Mouse (Mus musculus) cerebellum, adult 2 months (tissue): ENCODE data around the gene Ptpn3. TPM values are rescaled to one million over a fixed set of nuclear protein-coding genes. Genes with fewer than 3 reads are reported as not detected.

Source experiments
- DNase-seq, 2 experiments: peaks; one replicate each; pipeline ENCODE4 v3.0.0; 2021
- H3K27ac ChIP-seq: fragments of 200-500 bp; 2 replicates; pipeline ENCODE4 v1.5.1; 2012; ENCODE audit warnings: low read length, control low read depth, inconsistent platforms; ENCODE audit not compliant: insufficient read depth
- H3K27me3 ChIP-seq: fragments of 200-500 bp; 2 replicates; pipeline ENCODE4 v1.6.1; 2012; ENCODE audit warnings: inconsistent platforms, mild to moderate bottlenecking, low read length, moderate library complexity; ENCODE audit not compliant: control insufficient read depth, insufficient read depth
- H3K4me1 ChIP-seq: fragments of 200-500 bp; 2 replicates; pipeline ENCODE4 v1.6.1; 2011; ENCODE audit warnings: low read length; ENCODE audit not compliant: control insufficient read depth, insufficient read depth
- H3K4me3 ChIP-seq: fragments of 200-500 bp; replicated peaks from 2 replicates; pipeline ENCODE3; 2011; ENCODE audit warnings: mild to moderate bottlenecking, low read depth, low read length, control low read depth; ENCODE audit not compliant: insufficient read depth
- CTCF ChIP-seq: fragments of 200-500 bp; IDR thresholded peaks from 2 replicates; pipeline ENCODE4 v1.5.1; 2011; ENCODE audit warnings: low read depth, mild to moderate bottlenecking, control low read depth, low read length, moderate library complexity, borderline replicate concordance; ENCODE audit not compliant: insufficient read depth
- POLR2A ChIP-seq: fragments of 200-500 bp; IDR thresholded peaks from 2 replicates; pipeline ENCODE4 v1.6.1; 2011; ENCODE audit warnings: low read length, control low read depth, borderline replicate concordance; ENCODE audit not compliant: insufficient read depth
- WGBS: fragments of 180-500 bp; shearing (Covaris S2); methylation state at CpG from one replicate; pipeline ENCODE4 v1.1.7; 2018; 5-methylcytosine and 5-hydroxymethylcytosine counted together
- polyA plus RNA-seq: library from polyadenylated mRNA; depleted of rRNA; stranded (reverse); fragments of >200 nt; gene quantifications from 2 replicates; pipeline ENCODE4 v1.2.3, GENCODE M21; 2012; rRNA removed

Gene Ptpn3
- 13.5 and 14.6 TPM in 2 replicates for polyA plus RNA-seq

- Histone ChIP-seq H3K4me1 (peaks cover 3% of the 10 kb centered on the region; the same call in 1 of the 2 replicates), H3K27ac (peak within 1 kb of the TSS; percentile 49; the same call in 1 of the 2 replicates), H3K4me3 (peak within 1 kb of the TSS; percentile 98), H3K27me3 (no peaks in the 10 kb centered on the region)
- peak; percentile 45; the same call in 1 of the 2 replicates for TF ChIP-seq POLR2A
- no peak for TF ChIP-seq CTCF
- DNase-seq, result peak; percentile 87 to 88
- WGBS, result under 1% methylated on average over 42 of the region's 42 CpGs
Measured at GRCm38 (mm10) chr4:57301410-57302313, at the start of gene Ptpn3. Gene Ptpn3, minus strand, starts transcription at chr4:57301837.

DNA sequence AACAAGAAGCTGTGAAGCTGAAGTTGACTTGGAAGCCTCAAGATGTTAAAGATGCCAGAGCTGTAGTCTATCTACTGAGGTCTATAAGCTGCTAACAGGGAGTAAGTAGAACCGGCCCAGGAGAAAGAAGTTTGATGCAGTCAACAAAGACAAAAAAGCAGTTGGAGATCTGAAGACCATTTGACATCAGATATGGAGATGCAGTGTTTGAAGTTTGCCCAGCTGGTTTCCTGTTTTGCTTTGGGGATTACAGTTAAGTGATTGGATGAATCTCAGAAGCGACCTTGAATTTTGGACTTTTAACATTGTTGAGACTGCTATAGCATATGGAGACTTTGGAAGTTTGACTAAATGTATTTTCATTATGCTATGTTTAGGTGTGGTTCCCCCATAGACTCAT is 48.9 kb upstream of the Ptpn3 start:
- WGBS, result 97% methylated on average over 2 of the region's 2 CpGs
- Histone ChIP-seq H3K4me3 (no peak overlapping the region), H3K27me3 (no peaks in the 10 kb centered on the region), H3K27ac (no peak overlapping the region), H3K4me1 (no peaks in the 10 kb centered on the region)
- no peak for TF ChIP-seq POLR2A
- no peak for TF ChIP-seq CTCF
- DNase-seq, result no peak

- H3K27me3 ChIP-seq, result no peaks in the 10 kb centered on the region
- H3K27ac ChIP-seq, result no peak overlapping the region
- no peak for DNase-seq
- no peak overlapping the region for H3K4me3 ChIP-seq
- TF ChIP-seq POLR2A, result no peak
- no peak for TF ChIP-seq CTCF
- H3K4me1 ChIP-seq, result no peaks in the 10 kb centered on the region
- 88% methylated on average over 7 of the region's 7 CpGs for WGBS
Measured at GRCm38 (mm10) chr4:57343996-57344395, 42.4 kb upstream of the Ptpn3 start.

GRCm38 (mm10) chr4:57338923-57339322 is 37.3 kb upstream of the Ptpn3 start:
- no peak overlapping the region for H3K4me3 ChIP-seq
- H3K27ac ChIP-seq, result no peak overlapping the region
- no peaks in the 10 kb centered on the region for H3K4me1 ChIP-seq
- WGBS, result 90% methylated on average over 17 of the region's 17 CpGs
- TF ChIP-seq CTCF (no peak), POLR2A (no peak)
- H3K27me3 ChIP-seq, result no peaks in the 10 kb centered on the region
- no peak for DNase-seq

DNA sequence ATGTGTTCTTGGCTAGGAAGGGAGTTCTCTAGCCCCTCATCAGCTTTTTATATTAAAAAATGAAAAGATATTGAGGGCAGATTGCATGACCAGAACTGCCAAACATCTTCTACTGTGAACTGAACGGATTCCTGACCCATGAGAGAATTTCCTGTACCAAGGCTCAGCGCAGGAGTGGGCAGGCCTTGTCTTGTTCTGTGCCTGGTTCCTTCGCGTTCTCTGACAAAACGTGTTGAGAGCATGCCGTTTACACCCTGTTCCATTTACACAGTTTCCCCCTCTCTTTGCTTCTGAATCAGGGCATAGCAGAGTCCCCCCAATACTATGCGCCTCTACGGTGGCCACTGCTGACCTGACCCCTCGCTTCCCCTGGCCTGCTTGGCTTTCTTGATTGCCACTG is 36.4 kb upstream of the Ptpn3 start:
- WGBS, result 89% methylated on average over 9 of the region's 9 CpGs

GRCm38 (mm10) chr4:57335000-57335666 is 33.5 kb upstream of the Ptpn3 start:
- TF ChIP-seq CTCF (no peak), POLR2A (no peak)
- no peak for DNase-seq
- H3K4me1 ChIP-seq, result no peaks in the 10 kb centered on the region
- H3K4me3 ChIP-seq, result no peak overlapping the region
- WGBS, result 40% methylated on average over 9 of the region's 9 CpGs
- H3K27ac ChIP-seq, result no peak overlapping the region
- no peaks in the 10 kb centered on the region for H3K27me3 ChIP-seq

More for the DNA sequence above, 36.4 kb upstream of the Ptpn3 start:
- Histone ChIP-seq H3K27ac (no peak overlapping the region), H3K27me3 (no peaks in the 10 kb centered on the region), H3K4me1 (no peaks in the 10 kb centered on the region), H3K4me3 (no peak overlapping the region)
- TF ChIP-seq CTCF (no peak), POLR2A (no peak)
- no peak for DNase-seq

DNA sequence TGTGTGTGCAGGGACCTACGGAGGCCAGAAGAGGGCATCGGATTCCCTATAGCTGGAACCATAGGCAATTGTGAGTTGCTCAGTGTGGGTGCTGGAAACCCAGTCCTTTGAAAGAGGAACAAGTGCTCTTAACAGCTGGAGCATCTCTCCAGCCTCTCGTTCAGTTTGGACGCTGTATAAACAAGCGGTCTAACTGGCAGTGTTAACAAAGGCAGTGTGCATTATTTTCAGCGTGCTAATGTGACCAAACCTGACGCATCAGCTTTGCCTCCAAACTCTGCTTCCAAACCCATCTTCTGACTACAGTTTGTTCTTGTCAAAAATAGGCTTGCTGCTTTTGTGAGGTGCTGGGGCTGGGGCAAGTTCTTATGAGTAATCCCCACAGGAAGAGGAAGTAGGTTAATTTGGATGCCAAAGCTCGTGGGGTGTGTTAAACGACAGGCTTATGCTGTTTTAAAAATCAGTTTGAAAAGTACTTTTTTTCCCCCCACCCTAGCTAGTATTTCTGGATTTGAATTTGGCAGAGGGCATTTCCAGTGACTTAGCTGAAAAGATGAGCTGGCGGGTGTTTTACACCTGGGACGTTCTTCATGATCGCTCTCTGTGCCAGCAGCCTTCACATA is 32.4 kb upstream of the Ptpn3 start:
- Histone ChIP-seq H3K4me1 (no peaks in the 10 kb centered on the region), H3K4me3 (no peak overlapping the region), H3K27me3 (no peaks in the 10 kb centered on the region), H3K27ac (no peak overlapping the region)
- TF ChIP-seq POLR2A, result no peak
- no peak for DNase-seq
- 92% methylated on average over 12 of the region's 12 CpGs for WGBS
